Mouse (Mus musculus): ENCODE measurements around the gene Orai3. TPM values are rescaled to one million over a fixed set of nuclear protein-coding genes. Genes with fewer than 3 reads are reported as not detected.

The Orai3 gene
- total RNA-seq, 2 experiments from 2014 or later, result 28.2 to 32.1 TPM

GRCm38 (mm10) chr7:127823236-127824171 is 53.9 kb downstream of the Orai3 start:
- ATAC-seq (replicated peaks; ENCODE audit: poor library complexity), result no peak

GRCm38 (mm10) chr7:127824176-127824871 is 54.7 kb downstream of the Orai3 start, which contains the start of the genes Stx4a and Stx1b:
Gene Stx4a, plus strand, starts transcription at chr7:127824294.
Gene Stx1b, minus strand, starts transcription at chr7:127824549.
- ATAC-seq (replicated peaks; ENCODE audit: poor library complexity), result no peak

Other genes with a start within 250 kb of the Orai3 start
- gene Tmem265, start 208.4 kb upstream of the Orai3 start, total RNA-seq (2015), result 1.7 TPM in 1 of 2 replicates, not detected in the other
- 2.3 and 2.5 TPM in 2 replicates for gene Tmem265, start 208.4 kb upstream of the Orai3 start, total RNA-seq (2017)
- 27.1 and 32.3 TPM in 2 replicates for gene Phkg2, start 196.5 kb upstream of the Orai3 start, total RNA-seq (2015)
- 26.7 and 29.2 TPM in 2 replicates for gene Phkg2, start 196.5 kb upstream of the Orai3 start, total RNA-seq (2017)
- gene Ccdc189, start 181.2 kb upstream of the Orai3 start, total RNA-seq (2015), result 1.8 and 2.2 TPM in 2 replicates
- 2.5 and 3.1 TPM in 2 replicates for gene Ccdc189, start 181.2 kb upstream of the Orai3 start, total RNA-seq (2017)
- 11.7 and 16.5 TPM in 2 replicates for gene Rnf40, start 181.0 kb upstream of the Orai3 start, total RNA-seq (2015)
- gene Rnf40, start 181.0 kb upstream of the Orai3 start, total RNA-seq (2017), result 36.9 and 41.9 TPM in 2 replicates
- gene Zfp629, start 154.0 kb upstream of the Orai3 start, total RNA-seq (2015), result 5.4 and 8.4 TPM in 2 replicates
- gene Zfp629, start 154.0 kb upstream of the Orai3 start, total RNA-seq (2017), result 8.5 and 11.3 TPM in 2 replicates
- 61.1 and 63.4 TPM in 2 replicates for gene Bcl7c, start 60.9 kb upstream of the Orai3 start, total RNA-seq (2015)
- 38.1 and 44.6 TPM in 2 replicates for gene Bcl7c, start 60.9 kb upstream of the Orai3 start, total RNA-seq (2017)
- 0.83 and 1.8 TPM in 2 replicates for gene Ctf1, start 57.1 kb upstream of the Orai3 start, total RNA-seq (2015)
- gene Ctf1, start 57.1 kb upstream of the Orai3 start, total RNA-seq (2017), result 0.42 and 1.9 TPM in 2 replicates
- gene Ctf2, start 37.6 kb upstream of the Orai3 start, total RNA-seq (2015), result not detected in 2 replicates
- not detected in 2 replicates for gene Ctf2, start 37.6 kb upstream of the Orai3 start, total RNA-seq (2017)
- gene Fbxl19, start 25.3 kb upstream of the Orai3 start, total RNA-seq (2015), result 5.6 and 5.7 TPM in 2 replicates
- 14.2 and 16.1 TPM in 2 replicates for gene Fbxl19, start 25.3 kb upstream of the Orai3 start, total RNA-seq (2017)
- 54.7 and 67.2 TPM in 2 replicates for gene Setd1a, start 6.9 kb downstream of the Orai3 start, total RNA-seq (2015)
- 9.7 and 13.6 TPM in 2 replicates for gene Setd1a, start 6.9 kb downstream of the Orai3 start, total RNA-seq (2017)
- not detected in 2 replicates for gene Gm49388, start 15.8 kb downstream of the Orai3 start, total RNA-seq (2015)
- not detected in 2 replicates for gene Gm49388, start 15.8 kb downstream of the Orai3 start, total RNA-seq (2017)
- gene Hsd3b7, start 30.8 kb downstream of the Orai3 start, total RNA-seq (2015), result 20.2 and 31.3 TPM in 2 replicates
- 25.6 and 26.8 TPM in 2 replicates for gene Hsd3b7, start 30.8 kb downstream of the Orai3 start, total RNA-seq (2017)
- 55.8 and 70.2 TPM in 2 replicates for gene Stx4a, start 54.5 kb downstream of the Orai3 start, total RNA-seq (2015)
- gene Stx4a, start 54.5 kb downstream of the Orai3 start, total RNA-seq (2017), result 35.7 and 50.4 TPM in 2 replicates
- 0.12 and 1.5 TPM in 2 replicates for gene Stx1b, start 54.7 kb downstream of the Orai3 start, total RNA-seq (2015)
- 0.03 and 0.12 TPM in 2 replicates for gene Stx1b, start 54.7 kb downstream of the Orai3 start, total RNA-seq (2017)
- 18.7 and 19.4 TPM in 2 replicates for gene Zfp646, start 106.4 kb downstream of the Orai3 start, total RNA-seq (2015)
- gene Zfp646, start 106.4 kb downstream of the Orai3 start, total RNA-seq (2017), result 31.6 and 38.2 TPM in 2 replicates
- gene Zfp668, start 107.0 kb downstream of the Orai3 start, total RNA-seq (2015), result 5.7 and 7.4 TPM in 2 replicates
- 2.9 and 6.7 TPM in 2 replicates for gene Zfp668, start 107.0 kb downstream of the Orai3 start, total RNA-seq (2017)
- gene Prss53, start 121.2 kb downstream of the Orai3 start, total RNA-seq (2015), result 0.15 and 0.39 TPM in 2 replicates
- gene Prss53, start 121.2 kb downstream of the Orai3 start, total RNA-seq (2017), result not detected in 2 replicates
- not detected in 2 replicates for gene Gm21974, start 125.6 kb downstream of the Orai3 start, total RNA-seq (2015)
- gene Gm21974, start 125.6 kb downstream of the Orai3 start, total RNA-seq (2017), result not detected in 2 replicates
- 125 and 145 TPM in 2 replicates for gene Vkorc1, start 125.8 kb downstream of the Orai3 start, total RNA-seq (2015)
- gene Vkorc1, start 125.8 kb downstream of the Orai3 start, total RNA-seq (2017), result 30.7 and 39.6 TPM in 2 replicates
- 68.3 and 75.7 TPM in 2 replicates for gene Bckdk, start 134.3 kb downstream of the Orai3 start, total RNA-seq (2015)
- 42.5 and 49.9 TPM in 2 replicates for gene Bckdk, start 134.3 kb downstream of the Orai3 start, total RNA-seq (2017)
- gene Kat8, start 142.7 kb downstream of the Orai3 start, total RNA-seq (2015), result 18.1 and 30.6 TPM in 2 replicates
- 23.7 and 30.4 TPM in 2 replicates for gene Kat8, start 142.7 kb downstream of the Orai3 start, total RNA-seq (2017)
- not detected in 2 replicates for gene Prss8, start 160.3 kb downstream of the Orai3 start, total RNA-seq (2015)
- not detected in 2 replicates for gene Prss8, start 160.3 kb downstream of the Orai3 start, total RNA-seq (2017)
- 1.5 and 2.3 TPM in 2 replicates for gene Prss36, start 176.9 kb downstream of the Orai3 start, total RNA-seq (2015)
- gene Prss36, start 176.9 kb downstream of the Orai3 start, total RNA-seq (2017), result 0.75 and 7.2 TPM in 2 replicates
- gene Fus, start 197.6 kb downstream of the Orai3 start, total RNA-seq (2015), result 180 and 190 TPM in 2 replicates
- 27.2 and 49.5 TPM in 2 replicates for gene Fus, start 197.6 kb downstream of the Orai3 start, total RNA-seq (2017)
- 142 and 147 TPM in 2 replicates for gene Pycard, start 224.1 kb downstream of the Orai3 start, total RNA-seq (2015)
- 20.8 and 26.9 TPM in 2 replicates for gene Pycard, start 224.1 kb downstream of the Orai3 start, total RNA-seq (2017)
- not detected in 2 replicates for gene Trim72, start 234.1 kb downstream of the Orai3 start, total RNA-seq (2015)
- gene Trim72, start 234.1 kb downstream of the Orai3 start, total RNA-seq (2017), result not detected in 2 replicates

Data from megakaryocyte progenitor cell, adult 5-6 weeks (primary cell).